Mouse (Mus musculus) limb, embryonic 14.5 days (tissue): ENCODE data around the gene Tgfbr2. TPM values are rescaled to one million over a fixed set of nuclear protein-coding genes. Genes with fewer than 3 reads are reported as not detected.

ENCODE experiments used
- ATAC-seq: fragments of 200-750 bp; cut with Nextera tagmentation; 2 replicates; pipeline ENCODE4 v1.8.0; 2017; ENCODE audit warnings: low read depth, moderate number of reproducible peaks, moderate TSS enrichment; ENCODE audit not compliant: low FRiP score
- DNase-seq: peaks from one replicate; pipeline ENCODE4 v3.0.0-alpha.2; 2015; ENCODE audit warnings: low spot score
- H3K27ac ChIP-seq: fragments of 300-500 bp; sonication (generic); replicated peaks from 2 replicates; pipeline ENCODE4 v1.5.1; 2014; ENCODE audit warnings: low read depth, mild to moderate bottlenecking, low read length, moderate library complexity, mixed read lengths
- H3K27me3 ChIP-seq: fragments of 300-500 bp; sonication (generic); 2 replicates; pipeline ENCODE4 v1.6.1; 2014; ENCODE audit warnings: low read length, mixed read lengths; ENCODE audit not compliant: control insufficient read depth, insufficient read depth
- H3K36me3 ChIP-seq: fragments of 300-500 bp; sonication (generic); 2 replicates; pipeline ENCODE4 v1.6.1; 2014; ENCODE audit warnings: mild to moderate bottlenecking, low read length, moderate library complexity, mixed read lengths; ENCODE audit not compliant: control insufficient read depth, insufficient read depth
- H3K4me1 ChIP-seq: fragments of 300-500 bp; sonication (generic); 2 replicates; pipeline ENCODE4 v1.6.1; 2014; ENCODE audit warnings: antibody characterized with exemption, low read length, mixed read lengths; ENCODE audit not compliant: control insufficient read depth, insufficient read depth
- H3K4me2 ChIP-seq: fragments of 300-500 bp; sonication (generic); replicated peaks from 2 replicates; pipeline ENCODE4 v1.6.1; 2014; ENCODE audit warnings: low read depth, mild to moderate bottlenecking, low read length, moderate library complexity; ENCODE audit not compliant: severe bottlenecking
- H3K4me3 ChIP-seq: fragments of 300-500 bp; sonication (generic); replicated peaks from 2 replicates; pipeline ENCODE4 v1.5.1; 2014; ENCODE audit warnings: low read length
- H3K9ac ChIP-seq: fragments of 300-500 bp; sonication (generic); 2 replicates; pipeline ENCODE4 v1.6.1; 2014; ENCODE audit warnings: mild to moderate bottlenecking, low read depth, low read length, moderate library complexity; ENCODE audit not compliant: severe bottlenecking
- H3K9me3 ChIP-seq: fragments of 300-500 bp; sonication (generic); 2 replicates; pipeline ENCODE4 v1.6.1; 2016; ENCODE audit warnings: low read length; ENCODE audit not compliant: control insufficient read depth
- POLR2A ChIP-seq: fragments of 200-500 bp; IDR thresholded peaks from 2 replicates; pipeline ENCODE4 v1.8.0; 2012; ENCODE audit warnings: inconsistent platforms, mild to moderate bottlenecking, moderate library complexity, borderline replicate concordance; ENCODE audit not compliant: insufficient read depth, insufficient read length; ENCODE audit errors: extremely low read depth
- WGBS: fragments of 180-500 bp; shearing (Covaris S2); extraction: QIAGEN DNeasy Blood & Tissue Kit; methylation state at CpG from one replicate; pipeline ENCODE4 v1.1.7; 2014; 5-methylcytosine and 5-hydroxymethylcytosine counted together
- polyA plus RNA-seq, 2 experiments: library from polyadenylated mRNA; depleted of rRNA in 1 of 2; stranded (reverse) in 1 of 2; unstranded in 1 of 2; fragments of >200 nt; fragmentation: Nextera tagmentation in 1 of 2; extraction: Ambion mirVana in 1 of 2; gene quantifications; 2 replicates each; pipeline versions ENCODE4 v1.2.1 to v1.2.3; 2012 to 2014

The Tgfbr2 gene
- polyA plus RNA-seq, 2 experiments = 58.8 to 67.2 TPM

DNA sequence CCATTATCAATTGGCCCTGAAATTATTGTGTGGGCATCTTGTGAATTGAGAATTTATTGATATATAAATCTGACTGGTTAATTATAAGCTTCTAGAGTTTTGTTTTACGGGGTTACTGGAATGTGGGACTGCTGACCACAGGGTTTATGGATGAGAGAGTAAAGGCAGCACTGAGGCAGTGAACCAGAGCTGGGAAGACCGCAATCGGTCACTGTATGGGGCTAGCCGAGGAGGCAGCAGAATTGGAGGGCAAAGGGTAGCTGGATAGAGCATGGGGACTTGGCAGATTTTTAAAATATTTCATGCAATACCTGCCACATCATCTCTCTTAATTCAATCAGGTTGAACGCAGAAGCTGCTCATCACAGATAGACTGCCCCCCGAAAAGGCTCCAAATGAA, 45.5 kb upstream of the Tgfbr2 start:
- Histone ChIP-seq H3K4me1 (peaks cover 41% of the 10 kb centered on the region), H3K27me3 (no peaks in the 10 kb centered on the region), H3K9me3 (no peaks in the 10 kb centered on the region), H3K27ac (0 out of 2 replicates have a peak overlapping the region, but pooled peaks have one; percentile 88), H3K36me3 (no peaks in the 10 kb centered on the region), H3K4me2 (no peak overlapping the region), H3K4me3 (no peak overlapping the region), H3K9ac (no peak overlapping the region)
- ATAC-seq (no peak), DNase-seq (no peak)
- 75% methylated on average over 6 of the region's 6 CpGs for WGBS
- TF ChIP-seq POLR2A = no peak

- Histone ChIP-seq H3K9ac (no peak overlapping the region), H3K9me3 (no peaks in the 10 kb centered on the region), H3K36me3 (no peaks in the 10 kb centered on the region), H3K4me1 (peaks cover 42% of the 10 kb centered on the region), H3K27me3 (no peaks in the 10 kb centered on the region), H3K27ac (peak overlapping the region; percentile 88), H3K4me3 (no peak overlapping the region), H3K4me2 (no peak overlapping the region)
- TF ChIP-seq POLR2A = no peak
- DNase-seq (peak; percentile 60), ATAC-seq (peak; percentile 42)
- WGBS = 52% methylated on average over 4 of the region's 4 CpGs
Measured at GRCm38 (mm10) chr9:116220159-116220515, 45.0 kb upstream of the Tgfbr2 start.

DNA sequence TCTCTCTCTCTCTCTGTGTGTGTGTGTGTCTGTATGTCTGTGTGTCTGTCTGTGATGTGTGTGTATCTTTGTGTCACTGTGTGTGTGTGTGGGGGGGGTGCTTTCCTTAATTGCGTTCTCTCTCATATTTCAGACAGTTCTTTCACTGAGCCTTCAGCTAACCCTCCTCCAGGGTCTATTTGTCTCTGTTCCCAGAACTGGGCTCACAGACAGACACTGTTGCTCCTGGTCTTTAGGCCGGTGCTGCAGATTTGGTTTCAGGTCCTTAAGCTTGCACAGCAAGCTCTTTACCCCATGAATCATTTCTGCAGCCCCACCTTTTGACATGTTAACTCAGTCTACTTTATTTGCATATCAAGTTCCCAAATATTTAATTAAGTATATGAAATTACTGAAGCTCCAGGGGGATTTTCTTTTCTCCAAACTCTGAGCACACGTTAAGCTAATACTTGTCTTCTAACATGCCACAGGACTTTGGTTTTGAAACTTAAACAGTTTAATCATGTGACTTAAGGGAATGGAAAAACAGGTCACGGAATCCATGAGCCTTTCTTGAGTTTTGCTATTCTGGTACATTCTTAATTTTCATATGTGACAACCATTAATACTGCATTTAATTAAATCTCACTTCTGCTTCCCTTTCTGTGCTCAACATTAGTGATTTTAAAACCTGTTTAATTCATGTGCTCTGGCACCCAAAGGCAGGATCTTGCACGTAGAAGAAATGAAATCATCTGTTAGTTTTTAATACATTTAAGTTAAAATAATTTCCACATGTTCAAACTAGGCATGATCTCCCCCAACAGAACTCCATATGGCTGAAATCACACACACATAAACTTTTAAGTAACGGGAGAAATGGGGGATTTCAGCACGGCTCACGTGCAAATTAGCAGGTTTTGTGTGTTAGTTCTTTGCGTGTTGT, 44.3 kb upstream of the Tgfbr2 start:
- DNase-seq (peak; percentile 71), ATAC-seq (peak; percentile 73)
- Histone ChIP-seq H3K4me2 (0 out of 2 replicates have a peak overlapping the region, but pooled peaks have one; percentile 2), H3K9ac (no peak overlapping the region), H3K9me3 (no peaks in the 10 kb centered on the region), H3K36me3 (no peaks in the 10 kb centered on the region), H3K27ac (peak overlapping the region; percentile 88), H3K27me3 (no peaks in the 10 kb centered on the region), H3K4me1 (peaks cover 42% of the 10 kb centered on the region), H3K4me3 (no peak overlapping the region)
- WGBS = 24% methylated on average over 9 of the region's 9 CpGs
- TF ChIP-seq POLR2A = no peak

DNA sequence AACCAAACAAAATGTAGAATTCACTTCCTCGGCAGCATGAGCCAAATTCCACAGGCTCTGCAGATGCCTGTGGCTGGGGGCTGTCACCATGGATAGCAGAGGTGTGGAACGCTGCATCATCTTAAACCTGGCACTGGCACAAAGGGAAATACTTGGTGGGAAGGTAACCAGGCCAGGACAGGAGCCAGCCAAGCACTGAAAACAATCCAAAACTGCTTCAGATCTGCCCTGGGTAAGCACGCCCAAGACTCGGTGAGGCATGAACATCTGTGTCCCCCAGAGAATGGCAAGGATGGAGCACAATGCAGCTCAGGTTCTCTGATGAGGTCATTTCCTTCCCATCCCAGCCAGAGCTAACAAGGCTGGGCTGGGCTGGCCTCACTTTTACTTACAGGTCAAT, 43.6 kb upstream of the Tgfbr2 start:
- 12% methylated on average over 4 of the region's 4 CpGs for WGBS
- peak overlapping the region; percentile 88 for H3K27ac ChIP-seq
- 0 out of 2 replicates have a peak overlapping the region, but pooled peaks have one; percentile 2 for H3K4me2 ChIP-seq
- DNase-seq = peak; percentile 85
- peaks cover 40% of the 10 kb centered on the region for H3K4me1 ChIP-seq
- H3K36me3 ChIP-seq = no peaks in the 10 kb centered on the region
- no peak overlapping the region for H3K4me3 ChIP-seq
- H3K27me3 ChIP-seq = no peaks in the 10 kb centered on the region
- no peaks in the 10 kb centered on the region for H3K9me3 ChIP-seq
- H3K9ac ChIP-seq = no peak overlapping the region
- TF ChIP-seq POLR2A = no peak
- ATAC-seq = peak; percentile 82

GRCm38 (mm10) chr9:116217099-116217498, 41.9 kb upstream of the Tgfbr2 start:
- no peak overlapping the region for H3K4me2 ChIP-seq
- H3K4me3 ChIP-seq = no peak overlapping the region
- no peak for TF ChIP-seq POLR2A
- no peak overlapping the region for H3K27ac ChIP-seq
- 86% methylated on average over 7 of the region's 7 CpGs for WGBS
- no peaks in the 10 kb centered on the region for H3K27me3 ChIP-seq
- peaks cover 43% of the 10 kb centered on the region for H3K4me1 ChIP-seq
- H3K36me3 ChIP-seq = no peaks in the 10 kb centered on the region
- DNase-seq (no peak), ATAC-seq (no peak)
- no peaks in the 10 kb centered on the region for H3K9me3 ChIP-seq
- no peak overlapping the region for H3K9ac ChIP-seq

GRCm38 (mm10) chr9:116216677-116217076, 41.5 kb upstream of the Tgfbr2 start:
- 82% methylated on average over 10 of the region's 10 CpGs for WGBS
- Histone ChIP-seq H3K4me3 (no peak overlapping the region), H3K4me1 (peaks cover 39% of the 10 kb centered on the region), H3K36me3 (no peaks in the 10 kb centered on the region), H3K27ac (no peak overlapping the region), H3K9me3 (no peaks in the 10 kb centered on the region), H3K9ac (no peak overlapping the region), H3K4me2 (no peak overlapping the region), H3K27me3 (no peaks in the 10 kb centered on the region)
- no peak for TF ChIP-seq POLR2A
- DNase-seq (no peak), ATAC-seq (no peak)
